Mouse (Mus musculus) layer of hippocampus, postnatal 25 days (tissue): ENCODE data around the gene Hist1h2af. TPM values are rescaled to one million over a fixed set of nuclear protein-coding genes. Genes with fewer than 3 reads are reported as not detected.
"Not testable (repeated sequence)": the region's sequence is repeated elsewhere in the genome, so short reads cannot be mapped to it uniquely, and the experiment has no call there.

Experiments used
- DNase-seq, 2 experiments: peaks; one replicate each; pipeline ENCODE4 v3.0.0; 2022; ENCODE audit warnings: mixed read lengths in 2 of 2, low spot score in 1 of 2; ENCODE audit errors: extremely low spot score in 1 of 2
- total RNA-seq, 2 experiments: library from RNA; stranded (reverse); gene quantifications; 2 replicates each; pipeline ENCODE4 v1.2.3; 2021

Gene Hist1h2af
- total RNA-seq: 10 to 100 TPM in 1 of 2 experiments, 1 to 10 TPM in 1; 7.8 to 12.2 TPM

GRCm38 (mm10) chr13:23533560-23534367 is at the start of gene Hist1h2af:
Gene Hist1h2af, plus strand, starts transcription at chr13:23533906.
- not testable (repeated sequence) for DNase-seq

- no peak for DNase-seq
Measured at GRCm38 (mm10) chr13:23485271-23485670, 48.4 kb upstream of the Hist1h2af start.

GRCm38 (mm10) chr13:23488400-23489322 is 45.0 kb upstream of the Hist1h2af start, which contains the start of gene Btn2a2:
Gene Btn2a2, minus strand, starts transcription at chr13:23488857.
- DNase-seq: peak; percentile 21 to 52

GRCm38 (mm10) chr13:23490863-23491262 is 42.8 kb upstream of the Hist1h2af start:
- no peak for DNase-seq

- DNase-seq: no peak
Measured at GRCm38 (mm10) chr13:23491263-23491662, 42.4 kb upstream of the Hist1h2af start.

- no peak for DNase-seq
Measured at GRCm38 (mm10) chr13:23491990-23492389, 41.7 kb upstream of the Hist1h2af start.

GRCm38 (mm10) chr13:23495526-23495925 is 38.2 kb upstream of the Hist1h2af start:
- no peak for DNase-seq

GRCm38 (mm10) chr13:23497656-23498321 is 35.9 kb upstream of the Hist1h2af start:
- DNase-seq: peak; percentile 30 to 57

- DNase-seq: no peak
Measured at GRCm38 (mm10) chr13:23498653-23499052, 35.1 kb upstream of the Hist1h2af start.

GRCm38 (mm10) chr13:23499943-23500342 is 33.8 kb upstream of the Hist1h2af start:
- DNase-seq: no peak

- peak; percentile 39 to 72 for DNase-seq
Measured at GRCm38 (mm10) chr13:23500424-23501200, 33.1 kb upstream of the Hist1h2af start.

- DNase-seq: no peak
Measured at GRCm38 (mm10) chr13:23501511-23501910, 32.2 kb upstream of the Hist1h2af start.

GRCm38 (mm10) chr13:23502031-23502567 is 31.6 kb upstream of the Hist1h2af start:
- DNase-seq: no peak

- no peak for DNase-seq
Measured at GRCm38 (mm10) chr13:23502916-23503315, 30.8 kb upstream of the Hist1h2af start.

GRCm38 (mm10) chr13:23503797-23504196 is 29.9 kb upstream of the Hist1h2af start:
- peak; percentile 38 to 76 for DNase-seq

GRCm38 (mm10) chr13:23505662-23506345 is 27.9 kb upstream of the Hist1h2af start:
- DNase-seq: no peak

GRCm38 (mm10) chr13:23506351-23506750 is 27.4 kb upstream of the Hist1h2af start:
- no peak for DNase-seq

GRCm38 (mm10) chr13:23506819-23507515 is 26.7 kb upstream of the Hist1h2af start:
- DNase-seq: no peak
